Mouse (Mus musculus): ENCODE measurements around the gene Palm.
A peak's percentile ranks its signal among the peaks of the same experiment; 100 is the strongest.

The Palm gene

DNA sequence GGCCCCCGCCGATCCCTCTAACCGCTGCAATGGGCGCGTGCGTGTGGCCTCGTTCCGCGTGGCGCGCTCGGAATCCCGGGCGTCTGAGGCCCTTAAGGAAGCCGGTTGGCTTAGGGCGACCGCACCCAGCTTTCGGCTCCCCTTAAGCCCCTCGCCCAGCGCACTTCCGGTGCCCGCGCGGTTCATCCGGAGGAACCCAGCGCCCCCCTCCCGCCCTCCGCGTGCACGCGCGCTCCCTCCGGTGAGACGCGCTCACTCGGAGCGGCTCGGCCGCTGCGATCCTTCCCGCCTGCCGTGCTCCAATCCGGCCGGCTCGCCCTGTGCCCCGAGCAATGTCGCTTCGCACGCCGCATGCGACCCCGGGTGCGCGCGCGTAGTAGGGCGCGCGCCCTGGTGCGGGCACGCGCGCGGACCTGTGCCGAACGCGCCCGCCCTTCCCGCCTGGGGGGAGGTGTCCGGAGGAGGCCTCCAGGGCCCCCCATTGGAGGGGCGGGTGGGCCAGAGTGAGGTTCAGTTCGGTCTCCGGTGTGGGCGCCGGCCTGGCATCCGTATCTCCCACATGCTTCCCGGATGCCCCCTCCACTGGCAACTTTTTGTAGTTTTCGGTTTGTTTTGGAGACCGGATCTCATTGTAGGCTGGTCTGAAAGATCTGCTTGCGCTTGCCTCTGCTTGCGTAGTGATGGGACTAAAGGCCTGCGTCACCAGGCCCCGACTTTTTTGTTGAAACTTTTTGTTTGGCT, 61.6 kb downstream of the Palm start:
- DNase-seq (ENCODE audit: low spot score in 2 of 2), result peak in 1 of 2 experiments; percentile 69

DNA sequence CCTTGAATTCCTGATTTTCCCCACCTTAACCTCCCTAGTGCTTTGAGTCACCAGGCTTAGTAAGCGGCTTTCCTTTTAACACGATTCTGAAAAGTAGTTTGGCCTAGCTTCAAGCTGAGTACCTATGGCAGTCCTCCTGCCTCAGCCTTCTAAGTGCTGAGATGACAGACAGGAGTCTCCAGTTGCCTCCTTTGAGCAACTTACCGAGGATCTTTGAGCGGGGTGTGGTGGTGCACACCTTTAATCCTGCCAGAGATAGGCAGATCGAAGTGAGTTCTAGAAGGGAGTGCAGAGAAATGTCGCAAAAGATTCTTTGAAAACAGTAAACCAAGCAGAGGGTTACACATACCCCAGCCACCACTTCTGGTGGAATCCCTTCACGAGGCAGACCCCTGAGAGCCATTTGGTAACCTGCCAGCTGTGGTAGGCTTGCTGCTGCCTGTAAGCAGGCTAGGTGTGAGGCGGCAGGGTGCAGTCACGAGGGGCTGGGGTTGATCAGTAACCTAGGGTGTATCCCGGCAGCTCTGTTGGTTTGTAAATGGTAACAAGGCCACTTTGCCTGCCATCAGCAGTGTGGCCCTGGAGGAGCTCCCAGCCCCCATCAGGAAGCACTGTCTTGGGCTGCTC, 62.3 kb downstream of the Palm start:
- DNase-seq (ENCODE audit: low spot score in 2 of 2), result no peak

DNA sequence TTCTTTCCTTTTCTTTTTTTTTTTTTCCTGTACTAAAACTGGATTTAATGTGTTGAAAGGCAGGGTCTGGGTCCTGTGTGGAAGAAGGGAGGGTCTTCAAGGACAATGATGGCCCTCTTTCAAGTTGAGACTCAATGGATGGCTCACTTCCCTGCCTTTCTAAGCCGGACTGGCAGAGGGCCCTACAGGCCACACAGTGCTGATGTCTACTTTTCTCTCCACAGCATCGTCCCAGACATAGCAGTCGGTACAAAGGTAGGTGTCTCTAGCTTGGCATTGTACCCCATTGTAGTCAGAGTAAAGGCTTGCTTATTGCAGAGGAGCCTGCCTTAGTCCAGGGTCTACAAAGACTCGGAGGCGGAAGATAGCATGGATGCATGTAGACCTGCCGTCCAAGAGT, 62.9 kb downstream of the Palm start:
- no peak for DNase-seq (ENCODE audit: low spot score in 2 of 2)

DNA sequence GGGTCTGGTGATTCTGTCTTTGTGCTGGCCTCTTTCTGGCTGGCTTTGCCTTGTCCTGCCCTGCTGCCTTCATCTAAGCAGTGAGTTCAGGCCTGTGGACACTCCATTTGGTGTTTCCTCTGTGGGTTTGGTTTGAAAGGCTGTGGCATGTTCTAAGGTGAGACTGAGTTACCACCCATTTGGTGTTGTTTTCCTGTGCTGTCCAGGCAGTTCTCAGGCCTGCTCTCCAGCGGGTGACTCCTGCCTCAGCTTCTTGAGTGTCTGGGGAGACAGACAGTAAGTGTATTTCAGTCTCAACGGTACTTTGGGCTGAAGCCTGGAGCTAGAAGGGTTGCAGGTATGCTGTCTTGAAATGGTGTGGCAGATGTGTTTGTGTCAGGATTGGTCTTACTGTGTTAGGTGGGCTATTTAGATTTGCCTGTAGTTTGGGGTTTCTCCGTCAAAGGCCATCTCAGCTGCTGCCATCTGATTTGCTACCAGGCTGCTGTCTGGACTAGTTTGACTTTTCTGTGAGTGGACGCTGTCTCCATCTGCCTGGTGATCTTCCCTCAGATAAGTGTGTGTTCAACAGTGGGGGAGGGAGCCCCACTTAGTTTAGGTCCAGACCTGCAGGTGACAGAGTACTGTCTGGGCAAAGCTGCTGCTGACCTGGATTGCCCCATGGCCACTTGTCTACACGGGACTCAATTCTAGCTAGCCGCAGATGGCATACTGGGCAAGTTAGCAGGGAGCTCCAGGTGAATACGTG, 63.5 kb downstream of the Palm start:
- DNase-seq (ENCODE audit: low spot score in 2 of 2), result no peak

DNA sequence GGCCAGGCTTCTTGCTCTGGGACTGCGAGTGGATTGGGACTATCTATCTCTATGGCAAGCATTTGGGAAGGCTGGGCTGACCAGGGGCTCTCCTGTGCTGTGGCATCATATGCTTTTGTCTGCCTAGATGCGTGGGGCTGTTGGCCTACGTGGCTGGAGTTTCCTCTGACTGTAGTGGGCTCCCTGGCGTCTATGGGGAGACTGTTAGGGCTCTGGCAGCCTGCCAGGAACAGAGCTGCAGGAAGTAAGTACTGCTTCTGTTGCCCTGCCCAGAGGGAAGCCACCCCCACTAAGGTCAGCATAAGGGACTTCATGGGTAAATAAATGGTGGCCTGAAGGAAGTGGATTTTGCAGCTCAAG, 64.1 kb downstream of the Palm start:
- DNase-seq (ENCODE audit: low spot score in 2 of 2), result no peak

DNA sequence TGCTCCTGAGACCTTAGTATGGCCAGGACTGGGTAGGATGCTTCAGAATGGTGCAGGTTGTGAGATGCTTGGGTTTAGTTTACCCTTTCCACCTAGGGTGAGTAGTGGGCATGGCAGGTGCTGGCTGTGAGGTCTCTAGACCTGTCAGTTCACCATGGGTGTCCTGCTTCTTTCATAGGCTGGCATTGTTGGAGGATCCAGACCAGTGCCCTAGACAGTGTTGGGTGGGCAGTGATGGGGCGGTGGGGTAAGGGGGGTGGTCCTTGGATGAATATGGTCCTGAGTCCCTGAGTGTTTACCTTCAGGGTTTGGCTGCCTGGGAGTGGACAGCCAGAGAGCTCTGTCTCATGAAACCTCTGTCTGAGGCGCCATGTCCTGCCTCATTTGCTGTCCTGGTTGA, 64.5 kb downstream of the Palm start:
- DNase-seq (ENCODE audit: low spot score in 2 of 2), result no peak

DNA sequence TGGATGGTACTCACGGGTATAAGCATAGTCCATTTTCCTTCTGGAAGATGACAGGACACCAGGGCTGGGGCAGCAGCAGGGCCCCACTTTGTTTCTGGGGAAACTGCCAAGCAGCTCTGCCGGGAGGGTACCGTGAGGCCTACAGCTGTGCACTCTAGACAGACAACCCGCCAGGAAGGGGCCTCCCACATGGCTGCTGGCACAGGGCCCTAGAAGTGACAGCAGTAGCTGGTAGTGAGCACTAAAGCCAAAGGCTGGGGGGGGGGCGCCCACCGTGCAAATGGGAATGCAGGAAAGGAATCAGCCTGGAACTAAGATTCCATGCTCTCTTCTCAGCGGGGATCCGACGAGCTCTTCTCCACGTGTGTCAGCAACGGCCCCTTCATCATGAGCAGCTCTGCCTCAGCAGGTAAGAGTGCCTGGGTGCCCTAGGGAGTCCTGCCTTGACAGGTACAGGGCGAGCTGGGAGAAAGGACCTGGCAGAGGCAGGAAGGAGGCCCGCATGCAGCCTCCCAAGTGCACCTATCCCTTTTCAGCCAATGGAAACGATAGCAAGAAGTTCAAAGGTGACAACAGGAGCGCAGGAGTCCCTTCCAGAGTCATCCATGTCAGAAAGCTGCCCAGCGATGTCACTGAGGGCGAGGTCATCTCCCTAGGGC, 65.2 kb downstream of the Palm start:
- DNase-seq (ENCODE audit: low spot score in 2 of 2), result peak in 1 of 2 experiments; percentile 74

DNA sequence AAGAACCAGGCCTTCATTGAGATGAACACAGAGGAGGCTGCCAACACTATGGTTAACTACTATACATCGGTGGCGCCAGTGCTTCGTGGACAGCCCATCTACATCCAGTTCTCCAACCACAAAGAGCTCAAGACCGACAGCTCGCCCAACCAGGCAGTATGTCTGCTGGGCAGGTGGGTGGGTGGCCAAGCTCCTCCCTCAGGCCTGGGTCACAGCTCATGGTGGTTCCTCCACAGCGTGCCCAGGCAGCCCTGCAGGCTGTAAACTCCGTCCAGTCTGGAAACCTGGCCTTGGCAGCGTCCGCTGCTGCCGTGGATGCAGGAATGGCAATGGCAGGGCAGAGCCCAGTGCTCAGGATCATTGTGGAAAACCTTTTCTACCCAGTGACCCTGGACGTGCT, 65.7 kb downstream of the Palm start:
- no peak for DNase-seq (ENCODE audit: low spot score in 2 of 2)

DNA sequence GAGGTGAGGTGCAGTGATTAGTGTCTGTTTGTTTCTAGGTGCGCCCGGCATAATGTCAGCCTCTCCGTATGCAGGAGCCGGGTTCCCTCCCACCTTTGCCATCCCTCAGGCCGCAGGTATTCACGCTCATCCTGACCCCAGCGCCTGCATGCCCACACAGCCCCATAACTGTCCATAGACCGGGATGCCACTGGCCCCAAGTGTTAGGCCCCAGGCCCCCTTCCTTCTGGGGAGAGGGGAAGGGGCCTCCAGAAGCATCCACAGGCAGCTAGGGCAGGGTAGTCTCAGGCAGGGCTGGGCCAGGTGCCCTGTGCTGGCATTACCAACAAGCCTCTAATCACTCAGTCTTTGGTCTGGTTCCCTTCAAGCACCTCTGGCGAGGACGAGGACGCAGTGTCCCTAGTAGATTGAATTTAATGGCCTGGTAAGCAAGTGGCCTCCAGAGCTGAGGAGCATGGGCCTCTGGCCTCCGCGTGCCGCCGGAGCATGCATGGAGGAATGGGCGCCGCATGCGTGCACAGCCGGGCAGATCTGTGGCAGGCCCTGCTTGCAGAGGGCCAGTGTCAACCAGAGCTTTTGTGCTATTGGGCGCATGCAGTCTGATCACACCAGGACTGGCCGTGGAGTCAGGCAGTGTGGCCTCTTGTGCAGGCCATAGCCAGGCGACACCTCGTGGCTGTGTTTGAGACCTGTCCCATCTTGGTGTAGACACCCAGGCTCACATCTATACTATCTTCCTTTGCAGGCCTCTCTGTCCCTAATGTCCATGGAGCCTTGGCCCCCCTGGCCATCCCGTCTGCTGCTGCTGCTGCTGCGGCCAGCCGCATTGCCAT, 66.9 kb downstream of the Palm start:
- no peak for DNase-seq (ENCODE audit: low spot score in 2 of 2)

DNA sequence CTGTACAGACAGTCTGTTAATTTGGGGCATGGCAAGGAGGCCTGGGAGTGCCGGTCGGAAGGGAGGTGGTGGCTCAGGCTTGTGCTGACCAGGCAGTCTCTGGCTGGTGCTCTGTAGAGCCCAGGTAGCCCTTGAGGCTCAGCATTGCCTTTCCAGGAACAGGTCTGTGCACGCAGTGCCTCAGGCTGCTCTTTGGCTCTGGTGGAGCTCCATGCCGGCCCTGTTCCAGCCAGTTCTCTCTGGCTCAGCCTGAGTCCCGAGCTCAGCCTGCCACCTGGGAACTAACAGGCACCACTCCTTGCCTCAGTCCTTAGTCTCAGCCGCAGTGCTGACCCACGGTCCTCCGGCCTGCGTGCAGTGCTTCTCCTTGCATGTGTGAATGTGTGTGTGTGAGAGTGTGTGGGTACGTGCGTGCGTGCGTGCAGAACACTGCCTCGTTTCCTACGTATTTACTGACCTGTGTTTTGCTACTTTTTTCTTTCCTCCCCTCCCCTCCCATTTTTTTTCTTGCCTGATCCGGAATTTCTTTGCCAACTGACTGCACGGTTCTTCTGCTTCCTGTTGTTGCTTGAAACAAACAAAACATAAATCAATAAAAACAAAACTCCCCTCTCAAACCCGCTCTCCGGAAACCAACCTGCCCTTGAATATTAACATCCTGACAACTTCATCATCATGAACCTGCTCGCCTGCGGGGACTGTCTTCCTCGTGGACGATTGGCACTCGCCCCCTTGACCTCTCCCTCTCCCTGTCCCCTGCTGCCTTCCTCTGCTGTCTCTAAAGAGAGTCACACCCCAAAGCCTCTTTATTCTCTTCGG, 68.1 kb downstream of the Palm start:
- no peak for DNase-seq (ENCODE audit: low spot score in 2 of 2)

DNA sequence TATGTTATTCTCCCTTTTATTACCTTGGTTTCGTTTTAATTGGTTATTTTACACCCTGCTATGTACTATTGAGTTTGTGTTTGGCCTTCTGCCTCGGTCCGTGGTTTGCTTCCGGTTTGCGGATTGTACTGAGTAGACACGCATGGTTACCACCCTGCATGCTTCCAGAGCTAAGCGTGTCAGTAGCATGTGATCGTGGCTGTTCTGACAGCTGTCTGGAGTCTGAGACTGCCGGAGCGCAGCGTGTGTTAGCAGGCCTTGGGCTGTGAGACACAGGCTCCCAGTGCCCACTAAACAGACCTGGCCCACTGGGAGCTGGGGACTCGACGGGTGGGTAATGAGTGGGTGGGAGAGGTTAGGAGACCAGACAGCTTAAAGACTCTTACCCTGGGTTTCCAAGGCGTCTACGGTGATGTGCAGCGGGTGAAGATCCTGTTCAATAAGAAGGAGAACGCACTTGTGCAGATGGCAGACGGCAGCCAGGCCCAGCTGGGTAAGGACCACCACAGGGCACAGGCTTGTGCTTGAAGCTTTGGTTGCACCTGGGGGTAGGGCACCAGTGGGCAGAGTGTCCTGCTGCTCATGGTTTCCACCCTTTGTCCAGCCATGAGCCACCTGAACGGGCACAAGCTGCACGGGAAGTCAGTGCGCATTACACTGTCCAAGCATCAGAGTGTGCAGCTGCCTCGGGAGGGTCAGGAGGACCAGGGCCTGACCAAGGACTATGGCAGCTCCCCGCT, 68.8 kb downstream of the Palm start:
- no peak for DNase-seq (ENCODE audit: low spot score in 2 of 2)

DNA sequence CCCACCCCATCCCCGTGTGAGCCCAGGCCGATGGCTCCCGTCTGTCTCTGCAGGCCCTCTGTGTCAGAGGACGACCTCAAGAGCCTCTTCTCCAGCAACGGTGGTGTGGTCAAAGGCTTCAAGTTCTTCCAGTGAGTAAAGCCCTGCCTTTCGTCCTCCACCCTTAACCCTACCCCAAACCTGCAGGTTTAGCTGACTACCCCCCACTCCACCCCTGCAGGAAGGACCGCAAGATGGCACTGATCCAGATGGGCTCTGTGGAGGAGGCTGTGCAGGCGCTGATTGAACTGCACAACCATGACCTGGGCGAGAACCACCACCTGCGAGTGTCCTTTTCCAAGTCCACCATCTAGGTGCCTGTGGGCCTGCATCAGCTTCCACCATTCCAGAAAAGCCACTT, 69.6 kb downstream of the Palm start:
- DNase-seq (ENCODE audit: low spot score in 2 of 2), result no peak

DNA sequence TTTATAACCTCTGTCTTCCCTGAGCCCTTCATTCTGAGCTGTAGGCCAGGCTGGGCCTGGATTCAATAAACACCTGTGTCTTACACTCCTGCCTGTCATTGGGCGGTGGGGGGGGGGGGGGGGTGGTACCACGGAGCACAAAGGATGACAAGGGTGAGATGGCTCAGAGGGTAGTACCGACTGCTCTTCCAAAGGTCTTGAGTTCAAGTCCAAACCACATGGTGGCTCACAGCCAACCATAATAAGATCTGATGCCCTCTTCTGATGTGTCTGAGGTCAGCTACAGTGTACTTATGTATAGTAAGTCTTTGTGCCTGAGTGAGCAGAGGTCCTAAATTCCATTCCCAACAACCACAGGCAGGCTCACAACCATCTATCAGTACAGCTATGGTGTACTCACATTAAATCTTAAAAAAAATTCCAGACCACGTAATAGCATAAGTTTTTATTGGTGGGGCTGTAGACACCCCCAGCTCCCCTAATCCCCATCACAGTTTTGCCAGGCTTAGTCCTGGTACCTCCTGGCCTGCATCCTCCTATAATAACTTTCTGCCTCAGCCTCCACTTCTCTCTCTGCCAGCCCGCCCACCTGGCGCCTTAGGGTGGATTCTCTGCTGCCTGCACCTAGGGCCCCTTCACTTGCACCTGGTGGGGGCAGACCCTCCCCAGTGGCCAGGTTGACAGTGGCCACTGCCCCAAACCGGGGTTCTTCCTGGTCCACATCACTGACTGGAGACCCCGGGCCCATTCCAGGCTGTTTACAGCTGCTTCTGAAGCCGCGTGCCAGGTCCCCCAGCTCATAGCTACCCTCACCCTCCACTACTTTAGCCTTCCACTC, 71.2 kb downstream of the Palm start:
- DNase-seq (ENCODE audit: low spot score in 2 of 2), result no peak

DNA sequence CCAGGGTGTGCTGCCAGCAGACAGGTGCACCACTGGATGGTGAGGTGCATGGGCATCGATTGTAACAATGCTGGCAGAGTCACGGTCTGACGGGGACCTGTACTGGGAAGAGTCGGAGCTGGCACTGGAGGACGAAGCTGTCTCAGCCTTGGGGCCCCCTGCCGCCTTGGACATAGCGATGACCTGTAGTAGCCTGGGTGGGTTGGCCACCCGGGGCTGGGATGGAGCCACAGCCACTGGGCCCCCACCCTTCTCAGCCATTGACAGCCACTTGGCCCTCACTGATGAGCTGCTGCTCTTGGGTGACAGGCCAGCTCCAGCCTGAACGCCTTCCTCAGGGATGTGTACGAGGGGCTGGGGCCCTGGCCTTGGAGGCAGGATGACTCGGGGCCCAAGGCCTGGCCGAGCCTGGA, 71.8 kb downstream of the Palm start:
- DNase-seq (ENCODE audit: low spot score in 2 of 2), result no peak

DNA sequence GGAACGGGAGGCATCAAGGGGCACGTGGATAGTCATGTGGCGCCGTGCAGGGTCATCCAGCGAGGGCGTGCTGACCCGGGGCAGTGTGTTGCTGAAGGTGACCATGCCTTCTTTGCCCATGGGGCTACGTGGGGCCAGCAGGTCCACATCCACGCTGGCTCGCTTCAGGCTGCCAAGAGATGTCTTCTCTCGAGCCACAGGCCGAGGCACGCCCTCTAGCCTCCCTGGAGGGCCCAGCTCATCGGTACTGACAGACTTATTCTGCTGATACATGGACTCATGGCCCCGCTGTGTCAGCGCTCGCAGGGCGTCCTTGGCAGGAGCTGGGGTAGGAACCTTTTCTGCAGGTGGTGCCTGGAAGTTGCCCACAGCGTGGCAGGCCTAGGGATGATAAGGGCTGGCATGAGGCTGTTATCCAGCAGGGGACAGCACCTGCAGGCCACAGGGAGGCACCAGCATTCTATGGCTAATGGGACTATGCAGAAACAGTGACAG, 72.5 kb downstream of the Palm start:
- DNase-seq (ENCODE audit: low spot score in 2 of 2), result no peak

DNA sequence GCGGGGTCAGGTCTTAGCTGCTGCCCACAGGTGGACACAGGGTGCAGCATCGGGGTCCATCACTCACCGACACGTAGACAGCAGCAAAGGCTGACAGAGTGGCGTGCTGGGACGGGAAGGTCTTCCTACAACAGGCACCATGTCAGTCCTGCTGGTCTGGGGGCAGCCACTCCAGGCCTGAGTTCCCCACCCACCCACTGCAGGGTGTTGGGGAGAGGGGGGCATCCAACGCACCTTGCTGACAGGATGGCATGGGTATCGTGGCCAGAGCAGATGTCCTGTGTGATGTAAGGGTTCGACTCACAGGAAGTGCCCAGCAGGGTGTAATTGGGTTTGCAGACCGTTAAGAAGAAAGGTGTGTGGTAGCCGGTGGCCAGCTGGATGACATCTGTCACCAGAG, 73.2 kb downstream of the Palm start:
- no peak for DNase-seq (ENCODE audit: low spot score in 2 of 2)

All from urinary bladder, postnatal 4 days (tissue).